Mouse (Mus musculus): ENCODE results near the gene Negr1.

DNA sequence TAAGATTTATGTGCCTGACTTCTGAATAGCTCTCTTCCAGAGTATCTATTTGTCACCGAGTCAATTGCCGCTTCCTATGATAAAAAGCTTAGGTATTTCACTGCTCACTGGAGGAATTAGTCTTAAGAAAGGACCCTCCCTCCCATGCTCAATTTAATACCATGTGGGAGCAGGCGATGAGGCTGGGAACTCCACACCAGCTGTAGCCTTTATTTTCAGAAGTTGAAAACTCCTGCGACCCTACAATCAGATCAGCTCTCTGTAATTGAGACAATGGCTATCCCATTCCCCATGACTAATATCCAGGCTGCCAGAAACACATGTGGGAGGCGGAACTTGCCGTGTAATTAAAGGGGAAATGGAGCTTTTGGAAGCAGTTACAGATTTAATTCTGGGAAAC, 474.4 kb downstream of the Negr1 start:
- no peak for TF ChIP-seq CTCF (IDR thresholded peaks at IDR 0.05; ENCODE audit: low read depth, low read length)
- TF ChIP-seq GATA1 (IDR thresholded peaks at IDR 0.05; ENCODE audit: borderline replicate concordance, low read length) = no peak
